Mouse (Mus musculus): ENCODE data around the gene Top2a. TPM values are rescaled to one million over a fixed set of nuclear protein-coding genes. Genes with fewer than 3 reads are reported as not detected.

Top2a gene
- polyA plus RNA-seq, 1 experiment from 2014 or later: 181 TPM

- Histone ChIP-seq H3K36me3 (ENCODE audit: control insufficient read depth, insufficient read depth, low read length) (no peaks in the 10 kb centered on the region), H3K9ac (ENCODE audit: low read depth, low read length) (no peak overlapping the region), H3K9me3 (ENCODE audit: control insufficient read depth, low read length) (peaks cover 4% of the 10 kb centered on the region), H3K27ac (replicated peaks; ENCODE audit: low read depth, low read length) (no peak overlapping the region), H3K27me3 (replicated peaks; ENCODE audit: control insufficient read depth, insufficient read depth, low read length) (no peaks in the 10 kb centered on the region), H3K4me3 (ENCODE audit: low read depth, low read length) (no peak overlapping the region), H3K4me2 (ENCODE audit: low read depth, low read length) (no peak overlapping the region), H3K4me1 (ENCODE audit: control insufficient read depth, insufficient read depth, low read length) (peaks cover 18% of the 10 kb centered on the region)
- ATAC-seq (ENCODE audit: low read depth): no peak
- WGBS: 82% methylated on average over 7 of the region's 7 CpGs
- DNase-seq (ENCODE audit: low spot score): no peak
Observed at GRCm38 (mm10) chr11:99062661-99063060, 38.7 kb upstream of the Top2a start.

GRCm38 (mm10) chr11:99060435-99060834 lies 36.4 kb upstream of the Top2a start:
- no peak for ATAC-seq (ENCODE audit: low read depth)
- H3K9me3 ChIP-seq (ENCODE audit: control insufficient read depth, low read length): peaks cover 4% of the 10 kb centered on the region
- WGBS: 66% methylated on average over 3 of the region's 3 CpGs

GRCm38 (mm10) chr11:99055571-99056452 lies 31.8 kb upstream of the Top2a start:
- WGBS: 5% methylated on average over 8 of the region's 8 CpGs
- H3K4me2 ChIP-seq (ENCODE audit: low read depth, low read length): no peak overlapping the region; the same call in 1 of the 2 replicates
- no peak overlapping the region for H3K4me3 ChIP-seq (ENCODE audit: low read depth, low read length)
- peaks cover 22% of the 10 kb centered on the region for H3K36me3 ChIP-seq (ENCODE audit: control insufficient read depth, insufficient read depth, low read length)
- ATAC-seq (ENCODE audit: low read depth): peak; percentile 73
- H3K27ac ChIP-seq (replicated peaks; ENCODE audit: low read depth, low read length): peak overlapping the region; percentile 36
- peak; percentile 90 for DNase-seq (ENCODE audit: low spot score)
- H3K9me3 ChIP-seq (ENCODE audit: control insufficient read depth, low read length): peaks cover 4% of the 10 kb centered on the region
- H3K9ac ChIP-seq (ENCODE audit: low read depth, low read length): no peak overlapping the region
- H3K27me3 ChIP-seq (replicated peaks; ENCODE audit: control insufficient read depth, insufficient read depth, low read length): no peaks in the 10 kb centered on the region
- peaks cover 22% of the 10 kb centered on the region for H3K4me1 ChIP-seq (ENCODE audit: control insufficient read depth, insufficient read depth, low read length)

More at GRCm38 (mm10) chr11:99060435-99060834, 36.4 kb upstream of the Top2a start:
- Histone ChIP-seq H3K4me1 (ENCODE audit: control insufficient read depth, insufficient read depth, low read length) (peaks cover 20% of the 10 kb centered on the region), H3K27me3 (replicated peaks; ENCODE audit: control insufficient read depth, insufficient read depth, low read length) (no peaks in the 10 kb centered on the region), H3K36me3 (ENCODE audit: control insufficient read depth, insufficient read depth, low read length) (no peaks in the 10 kb centered on the region), H3K4me3 (ENCODE audit: low read depth, low read length) (no peak overlapping the region), H3K27ac (replicated peaks; ENCODE audit: low read depth, low read length) (0 out of 2 replicates have a peak overlapping the region, but pooled peaks have one; percentile 29), H3K9ac (ENCODE audit: low read depth, low read length) (no peak overlapping the region), H3K4me2 (ENCODE audit: low read depth, low read length) (no peak overlapping the region)
- DNase-seq (ENCODE audit: low spot score): peak; percentile 56

GRCm38 (mm10) chr11:99055143-99055542 lies 31.2 kb upstream of the Top2a start:
- Histone ChIP-seq H3K27me3 (replicated peaks; ENCODE audit: control insufficient read depth, insufficient read depth, low read length) (no peaks in the 10 kb centered on the region), H3K36me3 (ENCODE audit: control insufficient read depth, insufficient read depth, low read length) (peaks cover 29% of the 10 kb centered on the region), H3K9me3 (ENCODE audit: control insufficient read depth, low read length) (peaks cover 4% of the 10 kb centered on the region), H3K9ac (ENCODE audit: low read depth, low read length) (no peak overlapping the region), H3K4me3 (ENCODE audit: low read depth, low read length) (no peak overlapping the region), H3K4me2 (ENCODE audit: low read depth, low read length) (no peak overlapping the region), H3K27ac (replicated peaks; ENCODE audit: low read depth, low read length) (peak overlapping the region; percentile 36), H3K4me1 (ENCODE audit: control insufficient read depth, insufficient read depth, low read length) (peaks cover 15% of the 10 kb centered on the region)
- WGBS: 33% methylated on average over 4 of the region's 4 CpGs
- ATAC-seq (ENCODE audit: low read depth): 0 out of 2 replicates have a peak, but pooled peaks have one; percentile 14
- no peak for DNase-seq (ENCODE audit: low spot score)

- ATAC-seq (ENCODE audit: low read depth): peak; percentile 74; the same call in 1 of the 2 replicates
- H3K4me1 ChIP-seq (ENCODE audit: control insufficient read depth, insufficient read depth, low read length): peaks cover 44% of the 10 kb centered on the region
- peak overlapping the region; percentile 90 for H3K27ac ChIP-seq (replicated peaks; ENCODE audit: low read depth, low read length)
- H3K4me2 ChIP-seq (ENCODE audit: low read depth, low read length): peak overlapping the region; percentile 74
- no peaks in the 10 kb centered on the region for H3K9me3 ChIP-seq (ENCODE audit: control insufficient read depth, low read length)
- DNase-seq (ENCODE audit: low spot score): peak; percentile 78
- peak overlapping the region; percentile 41; the same call in 1 of the 2 replicates for H3K9ac ChIP-seq (ENCODE audit: low read depth, low read length)
- peaks cover 58% of the 10 kb centered on the region for H3K36me3 ChIP-seq (ENCODE audit: control insufficient read depth, insufficient read depth, low read length)
- H3K4me3 ChIP-seq (ENCODE audit: low read depth, low read length): peak overlapping the region; percentile 31; the same call in 1 of the 2 replicates
- H3K27me3 ChIP-seq (replicated peaks; ENCODE audit: control insufficient read depth, insufficient read depth, low read length): no peaks in the 10 kb centered on the region
- 40% methylated on average over 2 of the region's 2 CpGs for WGBS
Observed at GRCm38 (mm10) chr11:99047643-99048042, 23.7 kb upstream of the Top2a start.

- peak overlapping the region; percentile 74 for H3K4me2 ChIP-seq (ENCODE audit: low read depth, low read length)
- 23% methylated on average over 5 of the region's 5 CpGs for WGBS
- H3K4me1 ChIP-seq (ENCODE audit: control insufficient read depth, insufficient read depth, low read length): peaks cover 44% of the 10 kb centered on the region
- ATAC-seq (ENCODE audit: low read depth) (peak; percentile 68), DNase-seq (ENCODE audit: low spot score) (peak; percentile 95)
- no peaks in the 10 kb centered on the region for H3K9me3 ChIP-seq (ENCODE audit: control insufficient read depth, low read length)
- peak overlapping the region; percentile 31 for H3K4me3 ChIP-seq (ENCODE audit: low read depth, low read length)
- no peaks in the 10 kb centered on the region for H3K27me3 ChIP-seq (replicated peaks; ENCODE audit: control insufficient read depth, insufficient read depth, low read length)
- H3K36me3 ChIP-seq (ENCODE audit: control insufficient read depth, insufficient read depth, low read length): peaks cover 54% of the 10 kb centered on the region
- H3K27ac ChIP-seq (replicated peaks; ENCODE audit: low read depth, low read length): peak overlapping the region; percentile 90
- peak overlapping the region; percentile 41 for H3K9ac ChIP-seq (ENCODE audit: low read depth, low read length)
Observed at GRCm38 (mm10) chr11:99047120-99047519, 23.1 kb upstream of the Top2a start.

GRCm38 (mm10) chr11:99045159-99045889 lies 21.3 kb upstream of the Top2a start:
- Histone ChIP-seq H3K27me3 (replicated peaks; ENCODE audit: control insufficient read depth, insufficient read depth, low read length) (no peaks in the 10 kb centered on the region), H3K9me3 (ENCODE audit: control insufficient read depth, low read length) (no peaks in the 10 kb centered on the region), H3K4me1 (ENCODE audit: control insufficient read depth, insufficient read depth, low read length) (peaks cover 44% of the 10 kb centered on the region), H3K4me2 (ENCODE audit: low read depth, low read length) (peak overlapping the region; percentile 74), H3K9ac (ENCODE audit: low read depth, low read length) (peak overlapping the region; percentile 50), H3K4me3 (ENCODE audit: low read depth, low read length) (peak overlapping the region; percentile 31), H3K27ac (replicated peaks; ENCODE audit: low read depth, low read length) (peak overlapping the region; percentile 90), H3K36me3 (ENCODE audit: control insufficient read depth, insufficient read depth, low read length) (peaks cover 36% of the 10 kb centered on the region)
- no peak for ATAC-seq (ENCODE audit: low read depth)
- no peak for DNase-seq (ENCODE audit: low spot score)
- 62% methylated on average over 12 of the region's 12 CpGs for WGBS

GRCm38 (mm10) chr11:99044306-99044705 lies 20.3 kb upstream of the Top2a start:
- DNase-seq (ENCODE audit: low spot score) (no peak), ATAC-seq (ENCODE audit: low read depth) (no peak)
- H3K9ac ChIP-seq (ENCODE audit: low read depth, low read length): 0 out of 2 replicates have a peak overlapping the region, but pooled peaks have one; percentile 10
- H3K27ac ChIP-seq (replicated peaks; ENCODE audit: low read depth, low read length): peak overlapping the region; percentile 90; the same call in 1 of the 2 replicates
- H3K9me3 ChIP-seq (ENCODE audit: control insufficient read depth, low read length): no peaks in the 10 kb centered on the region
- H3K36me3 ChIP-seq (ENCODE audit: control insufficient read depth, insufficient read depth, low read length): peaks cover 26% of the 10 kb centered on the region
- H3K4me3 ChIP-seq (ENCODE audit: low read depth, low read length): peak overlapping the region; percentile 31
- no peaks in the 10 kb centered on the region for H3K27me3 ChIP-seq (replicated peaks; ENCODE audit: control insufficient read depth, insufficient read depth, low read length)
- H3K4me1 ChIP-seq (ENCODE audit: control insufficient read depth, insufficient read depth, low read length): peaks cover 44% of the 10 kb centered on the region
- whole genome bisulfite sequencing: 48% methylated on average over 5 of the region's 5 CpGs
- H3K4me2 ChIP-seq (ENCODE audit: low read depth, low read length): peak overlapping the region; percentile 74
